Mouse (Mus musculus) liver, embryonic 12.5 days (tissue): ENCODE measurements around the gene Mfap2. TPM values are rescaled to one million over a fixed set of nuclear protein-coding genes. Genes with fewer than 3 reads are reported as not detected.

Experiments
- ATAC-seq: fragments of 200-750 bp; cut with Nextera tagmentation; 2 replicates; pipeline ENCODE4 v1.8.0; 2017; ENCODE audit warnings: moderate number of reproducible peaks, mild to moderate bottlenecking, moderate library complexity
- H3K27ac ChIP-seq: fragments of 300-500 bp; sonication (generic); 2 replicates; pipeline ENCODE4 v1.5.1; 2016; ENCODE audit warnings: mild to moderate bottlenecking
- H3K27me3 ChIP-seq: fragments of 300-500 bp; sonication (generic); replicated peaks from 2 replicates; pipeline ENCODE4 v1.6.1; 2016; ENCODE audit warnings: mild to moderate bottlenecking, moderate library complexity
- H3K36me3 ChIP-seq: fragments of 300-500 bp; sonication (generic); 2 replicates; pipeline ENCODE4 v1.6.1; 2016; ENCODE audit warnings: mild to moderate bottlenecking, moderate library complexity
- H3K4me1 ChIP-seq: fragments of 300-500 bp; sonication (generic); 2 replicates; pipeline ENCODE4 v1.6.1; 2016
- H3K4me2 ChIP-seq: fragments of 300-500 bp; sonication (generic); 2 replicates; pipeline ENCODE4 v1.6.1; 2016; ENCODE audit warnings: mild to moderate bottlenecking, moderate library complexity
- H3K4me3 ChIP-seq: fragments of 300-500 bp; sonication (generic); 2 replicates; pipeline ENCODE4 v1.5.1; 2016; ENCODE audit warnings: mild to moderate bottlenecking, moderate library complexity
- H3K9ac ChIP-seq: fragments of 300-500 bp; sonication (generic); 2 replicates; pipeline ENCODE4 v1.6.1; 2016; ENCODE audit warnings: mild to moderate bottlenecking, moderate library complexity
- H3K9me3 ChIP-seq: fragments of 300-500 bp; sonication (generic); replicated peaks from 2 replicates; pipeline ENCODE4 v1.6.1; 2016; ENCODE audit warnings: mild to moderate bottlenecking, moderate library complexity
- WGBS: fragments of 180-500 bp; shearing (Covaris S2); methylation state at CpG from one replicate; pipeline ENCODE4 v1.1.7; 2016; ENCODE audit not compliant: insufficient replicate concordance; 5-methylcytosine and 5-hydroxymethylcytosine counted together
- polyA plus RNA-seq: library from polyadenylated mRNA; unstranded; fragments of >200 nt; fragmentation: Nextera tagmentation; extraction: Ambion mirVana; gene quantifications from 2 replicates; pipeline ENCODE4 v1.2.1, GENCODE M21; 2016

Gene Mfap2
- polyA plus RNA-seq, 1 experiment from 2014 or later, result 40.7 TPM

GRCm38 (mm10) chr4:141060426-141061301 is 50.4 kb downstream of the Mfap2 start, which contains the start of gene Crocc:
Crocc (minus strand) TSS chr4:141060550.
- WGBS, result under 1% methylated on average over 75 of the region's 77 CpGs
- H3K4me1 ChIP-seq, result peaks cover 35% of the 10 kb centered on the region
- H3K9ac ChIP-seq, result peak within 1 kb of the TSS; percentile 77
- peak; percentile 90 for ATAC-seq
- no peaks in the 10 kb centered on the region for H3K9me3 ChIP-seq
- H3K36me3 ChIP-seq, result peaks cover 20% of the 10 kb centered on the region
- H3K4me3 ChIP-seq, result peak within 1 kb of the TSS; percentile 65
- no peaks in the 10 kb centered on the region for H3K27me3 ChIP-seq
- H3K27ac ChIP-seq, result peak within 1 kb of the TSS; percentile 85
- H3K4me2 ChIP-seq, result peak within 1 kb of the TSS; percentile 92

- no peak overlapping the region for H3K9ac ChIP-seq
- 83% methylated on average over 4 of the region's 4 CpGs for WGBS
- no peak overlapping the region for H3K27ac ChIP-seq
- no peaks in the 10 kb centered on the region for H3K9me3 ChIP-seq
- no peak overlapping the region for H3K4me2 ChIP-seq
- H3K27me3 ChIP-seq, result no peaks in the 10 kb centered on the region
- H3K4me3 ChIP-seq, result no peak overlapping the region
- peaks cover 47% of the 10 kb centered on the region for H3K36me3 ChIP-seq
- ATAC-seq, result no peak
- peaks cover 51% of the 10 kb centered on the region for H3K4me1 ChIP-seq
Observed at GRCm38 (mm10) chr4:141064104-141064659, 54.0 kb downstream of the Mfap2 start.

- H3K27ac ChIP-seq, result peak overlapping the region; percentile 4; the same call in 1 of the 2 replicates
- no peak overlapping the region for H3K4me2 ChIP-seq
- no peaks in the 10 kb centered on the region for H3K27me3 ChIP-seq
- WGBS, result 8% methylated on average over 8 of the region's 8 CpGs
- H3K4me3 ChIP-seq, result no peak overlapping the region
- no peaks in the 10 kb centered on the region for H3K9me3 ChIP-seq
- peak; percentile 6; the same call in 1 of the 2 replicates for ATAC-seq
- H3K36me3 ChIP-seq, result peaks cover 56% of the 10 kb centered on the region
- no peak overlapping the region for H3K9ac ChIP-seq
- peaks cover 52% of the 10 kb centered on the region for H3K4me1 ChIP-seq
Observed at GRCm38 (mm10) chr4:141065123-141065522, 54.9 kb downstream of the Mfap2 start.

Other genes with a start within 250 kb of the Mfap2 start
- 0.63 and 0.91 TPM in 2 replicates for gene Padi4, start 236.2 kb upstream of the Mfap2 start, polyA plus RNA-seq
- gene Padi3, start 199.8 kb upstream of the Mfap2 start, polyA plus RNA-seq, result 0.37 and 0.47 TPM in 2 replicates
- 0.10 TPM in 1 of 2 replicates, not detected in the other for gene Padi1, start 164.6 kb upstream of the Mfap2 start, polyA plus RNA-seq
- 2.5 and 3.7 TPM in 2 replicates for gene Padi2, start 104.1 kb upstream of the Mfap2 start, polyA plus RNA-seq
- gene Sdhb, start 49.2 kb upstream of the Mfap2 start, polyA plus RNA-seq, result 241 and 248 TPM in 2 replicates
- 30.8 and 31.4 TPM in 2 replicates for gene Atp13a2, start 23.5 kb upstream of the Mfap2 start, polyA plus RNA-seq
- 1.8 and 2.0 TPM in 2 replicates for gene Crocc, start 50.1 kb downstream of the Mfap2 start, polyA plus RNA-seq
- 136 and 143 TPM in 2 replicates for gene Necap2, start 67.9 kb downstream of the Mfap2 start, polyA plus RNA-seq
- 0.05 TPM in 1 of 2 replicates, not detected in the other for gene Spata21, start 77.9 kb downstream of the Mfap2 start, polyA plus RNA-seq
- 21.3 and 22.1 TPM in 2 replicates for gene Szrd1, start 129.4 kb downstream of the Mfap2 start, polyA plus RNA-seq
- 21.6 and 26.0 TPM in 2 replicates for gene Fbxo42, start 137.5 kb downstream of the Mfap2 start, polyA plus RNA-seq
- 3.3 and 3.5 TPM in 2 replicates for gene Rsg1, start 203.5 kb downstream of the Mfap2 start, polyA plus RNA-seq
- 1.9 and 2.4 TPM in 2 replicates for gene Arhgef19, start 229.1 kb downstream of the Mfap2 start, polyA plus RNA-seq